Mouse (Mus musculus): ENCODE results near the gene Adck2. TPM values are rescaled to one million over a fixed set of nuclear protein-coding genes. Genes with fewer than 3 reads are reported as not detected.

The Adck2 gene
- total and polyA plus RNA-seq, 3 experiments, result 4.8 to 17.7 (median 16.5) TPM

- Histone ChIP-seq H3K27me3 (replicated peaks) (no peaks in the 10 kb centered on the region), H3K36me3 (replicated peaks in 1 of 2; ENCODE audit: control insufficient read depth in 1 of 2, insufficient read depth in 1 of 2, low read length in 1 of 2) (peaks cover 36 to 75% of the 10 kb centered on the region in 2 experiments), H3K79me2 (replicated peaks; ENCODE audit: control insufficient read depth, extremely low read depth, insufficient read depth, poor library complexity, severe bottlenecking) (0 out of 2 replicates have a peak, but pooled peaks cover 10% of the 10 kb centered on the region), H3K4me2 (ENCODE audit: insufficient read depth, low read depth, poor library complexity, severe bottlenecking) (no peak overlapping the region), H3K27ac (ENCODE audit: insufficient read depth, low read depth) (no peak overlapping the region), H3K4me3 (replicated peaks in 1 of 3; ENCODE audit: low read depth in 2 of 3, low read length in 2 of 3, poor library complexity in 1 of 3) (no peak overlapping the region), H3K9ac (ENCODE audit: insufficient read depth, low read depth) (no peak overlapping the region), H3K9me3 (replicated peaks; ENCODE audit: low read length) (no peaks in the 10 kb centered on the region), H3K4me1 (ENCODE audit: control insufficient read depth in 1 of 2, insufficient read depth in 2 of 2) (peaks cover 9 to 36% of the 10 kb centered on the region in 2 experiments)
- DNase-seq (ENCODE audit: extremely low read depth), result no peak
- TF ChIP-seq USF1 (IDR thresholded peaks at IDR 0.05; ENCODE audit: low read depth, low read length), result no peak
- no peak for TF ChIP-seq CTCF (conservative IDR thresholded peaks at IDR 0.05 in 1 of 2, IDR thresholded peaks at IDR 0.05 in 1 of 2; ENCODE audit: low read depth in 2 of 2, low read length in 2 of 2)
- no peak for TF ChIP-seq HCFC1 (IDR thresholded peaks at IDR 0.05; ENCODE audit: low read depth, low read length)
- TF ChIP-seq NELFE (IDR thresholded peaks at IDR 0.05; ENCODE audit: low read depth, low read length), result no peak
- no peak for TF ChIP-seq POLR2AphosphoS2 (IDR thresholded peaks at IDR 0.05; ENCODE audit: low read depth, low read length)
- TF ChIP-seq BHLHE40 (IDR thresholded peaks at IDR 0.05; ENCODE audit: low read depth, low read length), result no peak
- TF ChIP-seq MEF2A (IDR thresholded peaks at IDR 0.05; ENCODE audit: borderline replicate concordance, low read depth, low read length), result no peak
- TF ChIP-seq KAT2A (IDR thresholded peaks at IDR 0.05; ENCODE audit: insufficient replicate concordance, low read length), result no peak
- TF ChIP-seq TCF12 (IDR thresholded peaks at IDR 0.05; ENCODE audit: low read depth, low read length), result no peak
- dilution Hi-C loops (cut with MboI; ENCODE audit: extremely low pct_ligation_motif_present, extremely low pct_unique_long_range_greater_than_20kb, low sequenced_read_pairs), result no loop called here
- in situ Hi-C loops (cut with MboI; ENCODE audit: low pct_ligation_motif_present, low pct_unique_long_range_greater_than_20kb, low sequenced_read_pairs), result no loop called here
These were observed 37.1 kb upstream of the Adck2 start for GRCm38 (mm10) chr6:39536621-39537020.

GRCm38 (mm10) chr6:39537276-39537675, 36.4 kb upstream of the Adck2 start:
- Histone ChIP-seq H3K4me2 (ENCODE audit: insufficient read depth, low read depth, poor library complexity, severe bottlenecking) (no peak overlapping the region), H3K9me3 (replicated peaks; ENCODE audit: low read length) (no peaks in the 10 kb centered on the region), H3K4me3 (replicated peaks in 1 of 3; ENCODE audit: low read depth in 2 of 3, low read length in 2 of 3, poor library complexity in 1 of 3) (no peak overlapping the region), H3K79me2 (replicated peaks; ENCODE audit: control insufficient read depth, extremely low read depth, insufficient read depth, poor library complexity, severe bottlenecking) (0 out of 2 replicates have a peak, but pooled peaks cover 6% of the 10 kb centered on the region), H3K27ac (ENCODE audit: insufficient read depth, low read depth) (no peak overlapping the region), H3K36me3 (replicated peaks in 1 of 2; ENCODE audit: control insufficient read depth in 1 of 2, insufficient read depth in 1 of 2, low read length in 1 of 2) (peaks cover 31 to 71% of the 10 kb centered on the region in 2 experiments), H3K4me1 (ENCODE audit: control insufficient read depth in 1 of 2, insufficient read depth in 2 of 2) (peaks cover 9 to 36% of the 10 kb centered on the region in 2 experiments), H3K27me3 (replicated peaks) (no peaks in the 10 kb centered on the region), H3K9ac (ENCODE audit: insufficient read depth, low read depth) (no peak overlapping the region)
- TF ChIP-seq ELF1 (IDR thresholded peaks at IDR 0.05; ENCODE audit: low read depth, low read length) (no peak), PAX5 (IDR thresholded peaks at IDR 0.05; ENCODE audit: low read length) (no peak), CHD1 (IDR thresholded peaks at IDR 0.05; ENCODE audit: low read depth, low read length) (no peak), JUND (conservative IDR thresholded peaks at IDR 0.05; ENCODE audit: low read depth, low read length) (no peak), NRF1 (IDR thresholded peaks at IDR 0.05; ENCODE audit: low read depth, low read length) (no peak), CHD2 (IDR thresholded peaks at IDR 0.05; ENCODE audit: low read length) (no peak), RCOR1 (conservative IDR thresholded peaks at IDR 0.05; ENCODE audit: low read depth, low read length) (no peak), ZKSCAN1 (IDR thresholded peaks at IDR 0.05; ENCODE audit: borderline replicate concordance, low read depth, low read length) (no peak), POLR2AphosphoS2 (IDR thresholded peaks at IDR 0.05; ENCODE audit: low read depth, low read length) (no peak), SMC3 (IDR thresholded peaks at IDR 0.05; ENCODE audit: low read depth, low read length) (no peak), USF2 (conservative IDR thresholded peaks at IDR 0.05; ENCODE audit: low read depth, low read length) (no peak), ZC3H11A (IDR thresholded peaks at IDR 0.05; ENCODE audit: low read depth, low read length) (no peak), TCF12 (IDR thresholded peaks at IDR 0.05; ENCODE audit: low read depth, low read length) (no peak), ZMIZ1 (IDR thresholded peaks at IDR 0.05; ENCODE audit: low read depth, low read length) (no peak), UBTF (IDR thresholded peaks at IDR 0.05; ENCODE audit: low read depth, low read length) (no peak), SIN3A (IDR thresholded peaks at IDR 0.05; ENCODE audit: low read length) (no peak), GABPA (IDR thresholded peaks at IDR 0.05; ENCODE audit: insufficient replicate concordance, low read depth, low read length) (no peak), MYC (IDR thresholded peaks at IDR 0.05; ENCODE audit: low read depth, low read length) (no peak)
- dilution Hi-C loops (cut with MboI; ENCODE audit: extremely low pct_ligation_motif_present, extremely low pct_unique_long_range_greater_than_20kb, low sequenced_read_pairs), result no loop called here
- in situ Hi-C loops (cut with MboI; ENCODE audit: low pct_ligation_motif_present, low pct_unique_long_range_greater_than_20kb, low sequenced_read_pairs), result no loop called here
- DNase-seq (ENCODE audit: extremely low read depth), result no peak

Data from CH12.LX (cell line).